Mouse (Mus musculus) embryonic stem cell, embryonic (primary cell): ENCODE data around the gene Shoc2.

Source experiments
- CTCF ChIA-PET, 4 experiments: fragments of 300-600 bp in 2 of 4; fragments of 350-600 bp in 2 of 4; sonication (Branson Sonifier 250); formaldehyde crosslinking; loops; one replicate each; lab custom pipeline; 2022; ENCODE audit warnings: inconsistent platforms in 2 of 4; lab: Charles Lee
- POLR2A ChIA-PET, 4 experiments: fragments of 300-600 bp in 2 of 4; fragments of 350-600 bp in 2 of 4; sonication (Branson Sonifier 250); formaldehyde crosslinking; loops; one replicate each; lab custom pipeline; 2022; ENCODE audit warnings: antibody characterized with exemption in 4 of 4, inconsistent platforms in 1 of 4; lab: Charles Lee

Shoc2 gene

GRCm38 (mm10) chr19:53943802-53944785, at the start of gene Shoc2, which contains the start of gene Bbip1:
Gene Shoc2 (plus strand): TSS chr19:53944306.
Gene Bbip1 (minus strand): TSS chr19:53944627.
- CTCF ChIA-PET, result interaction anchor here in 2 of 4 experiments (0.5 to 1.4 kb wide), 10 partner anchors 41 to 1254 kb away, joined by 3 to 6 read pairs (median 3); no protein-coding TSS in a partner anchor
- POLR2A ChIA-PET, result interaction anchor here in 3 of 4 experiments (0.5 to 2.8 kb wide), 66 partner anchors 9 to 1274 kb away, joined by 3 to 32 read pairs (median 3); partner anchors contain the start of genes Pdcd4 (in 2 of the 3), Dusp5 (in 1 of the 3) and Smc3 (in 1 of the 3)

GRCm38 (mm10) chr19:53894538-53895121, 49.5 kb upstream of the Shoc2 start:
- POLR2A ChIA-PET, result interaction anchor here in 3 of 4 experiments (0.6 to 2.6 kb wide), 7 partner anchors 8 to 611 kb away, joined by 3 to 28 read pairs (median 3); partner anchors contain the start of genes Bbip1 (in 1 of the 3) and Shoc2 (in 1 of the 3)

GRCm38 (mm10) chr19:53898046-53898445, 46.1 kb upstream of the Shoc2 start:
- POLR2A ChIA-PET, result interaction anchor here in 2 of 4 experiments (0.6 to 1.2 kb wide), 4 partner anchors 17 to 298 kb away, joined by 3 to 8 read pairs (median 4); no protein-coding TSS in a partner anchor
- CTCF ChIA-PET, result no interaction called here

More at GRCm38 (mm10) chr19:53894538-53895121, 49.5 kb upstream of the Shoc2 start:
- CTCF ChIA-PET, result interaction anchor here in 1 of 4 experiments (0.7 kb wide), 1 partner anchor 474 kb away, joined by 4 read pairs; no protein-coding TSS in a partner anchor

- CTCF ChIA-PET, result interaction anchor here in 1 of 4 experiments (0.6 kb wide), 1 partner anchor 93 kb away, joined by 3 read pairs; no protein-coding TSS in a partner anchor
- POLR2A ChIA-PET, result interaction anchor here in 2 of 4 experiments (0.5 to 1.2 kb wide), 6 partner anchors 8 to 299 kb away, joined by 3 to 8 read pairs (median 4); no protein-coding TSS in a partner anchor
Observed at GRCm38 (mm10) chr19:53898498-53898897, 45.6 kb upstream of the Shoc2 start.

- POLR2A ChIA-PET, result interaction anchor here in 3 of 4 experiments (0.5 to 1.2 kb wide), 6 partner anchors 9 to 78 kb away, joined by 3 to 4 read pairs (median 3); no protein-coding TSS in a partner anchor
- CTCF ChIA-PET, result interaction anchor here in 1 of 4 experiments (0.6 kb wide), 1 partner anchor 94 kb away, joined by 3 read pairs; no protein-coding TSS in a partner anchor
Observed at GRCm38 (mm10) chr19:53898970-53899900, 44.9 kb upstream of the Shoc2 start.

- ChIA-PET CTCF (no interaction called here), POLR2A (interaction anchor here in 3 of 4 experiments (0.9 to 6.2 kb wide), 5 partner anchors 8 to 79 kb away, joined by 3 to 71 read pairs (median 4); partner anchors contain the start of gene Pdcd4 (in 2 of the 3))
Observed at GRCm38 (mm10) chr19:53899941-53900610, 44.0 kb upstream of the Shoc2 start.

GRCm38 (mm10) chr19:53901931-53902738, 42.0 kb upstream of the Shoc2 start:
- POLR2A ChIA-PET, result interaction anchor here in 3 of 4 experiments (0.6 to 6.2 kb wide), 38 partner anchors 8 to 305 kb away, joined by 3 to 104 read pairs (median 7); partner anchors contain the start of genes Bbip1 (in 2 of the 3), Pdcd4 (in 2 of the 3), Shoc2 (in 2 of the 3) and Smc3 (in 2 of the 3)
- CTCF ChIA-PET, result interaction anchor here in 1 of 4 experiments (0.6 to 1.8 kb wide), 3 partner anchors 22 to 197 kb away, joined by 3 to 6 read pairs (median 3); no protein-coding TSS in a partner anchor

- CTCF ChIA-PET, result interaction anchor here in 2 of 4 experiments (0.6 to 1.8 kb wide), 9 partner anchors 22 to 829 kb away, joined by 3 to 8 read pairs (median 3); no protein-coding TSS in a partner anchor
- POLR2A ChIA-PET, result interaction anchor here (0.6 to 6.2 kb wide), 83 partner anchors 8 to 1546 kb away, joined by 3 to 104 read pairs (median 4); partner anchors contain the start of genes Bbip1 (in 3 of the 4), Shoc2 (in 3 of the 4), Pdcd4 (in 2 of the 4) and Smc3 (in 2 of the 4)
Observed at GRCm38 (mm10) chr19:53902739-53903487, 41.2 kb upstream of the Shoc2 start.

GRCm38 (mm10) chr19:53903507-53904321, 40.4 kb upstream of the Shoc2 start:
- POLR2A ChIA-PET, result interaction anchor here in 3 of 4 experiments (0.6 to 6.2 kb wide), 72 partner anchors 8 to 1545 kb away, joined by 3 to 104 read pairs (median 4); partner anchors contain the start of genes Bbip1 (in 3 of the 3), Shoc2 (in 3 of the 3), Pdcd4 (in 2 of the 3) and Smc3 (in 2 of the 3)

GRCm38 (mm10) chr19:53904833-53905480, 39.1 kb upstream of the Shoc2 start:
- ChIA-PET POLR2A (interaction anchor here in 3 of 4 experiments (0.6 to 6.2 kb wide), 17 partner anchors 9 to 1577 kb away, joined by 3 to 104 read pairs (median 3); partner anchors contain the start of genes Bbip1 (in 2 of the 3), Pdcd4 (in 2 of the 3) and Shoc2 (in 2 of the 3)), CTCF (interaction anchor here in 3 of 4 experiments (0.5 to 1.2 kb wide), 3 partner anchors 65 to 1862 kb away, joined by 3 to 8 read pairs (median 5); partner anchors contain the start of gene Adra2a (in 1 of the 3))

More at GRCm38 (mm10) chr19:53903507-53904321, 40.4 kb upstream of the Shoc2 start:
- CTCF ChIA-PET, result interaction anchor here in 3 of 4 experiments (0.6 to 1.8 kb wide), 7 partner anchors 40 to 211 kb away, joined by 3 to 8 read pairs (median 3); no protein-coding TSS in a partner anchor

GRCm38 (mm10) chr19:53906033-53906702, 37.9 kb upstream of the Shoc2 start:
- CTCF ChIA-PET, result interaction anchor here in 1 of 4 experiments (0.6 kb wide), 1 partner anchor 8 kb away, joined by 4 read pairs; no protein-coding TSS in a partner anchor
- POLR2A ChIA-PET, result interaction anchor here in 2 of 4 experiments (0.6 to 6.2 kb wide), 7 partner anchors 9 to 135 kb away, joined by 3 to 71 read pairs (median 4); partner anchors contain the start of genes Pdcd4 (in 2 of the 2), Bbip1 (in 1 of the 2) and Shoc2 (in 1 of the 2)

- POLR2A ChIA-PET, result interaction anchor here (0.7 to 0.9 kb wide), 5 partner anchors 9 to 891 kb away, joined by 3 to 4 read pairs (median 3); partner anchors contain the start of gene Pdcd4 (in 1 of the 4)
- CTCF ChIA-PET, result interaction anchor here in 1 of 4 experiments (0.7 kb wide), 1 partner anchor 146 kb away, joined by 5 read pairs; no protein-coding TSS in a partner anchor
Observed at GRCm38 (mm10) chr19:53906703-53907070, 37.4 kb upstream of the Shoc2 start.
